Mouse (Mus musculus) C2C12 (cell line): ENCODE data around the gene Sdf4. TPM values are rescaled to one million over a fixed set of nuclear protein-coding genes. Genes with fewer than 3 reads are reported as not detected.

ENCODE experiments used
- H3K27me3 ChIP-seq: one replicate; pipeline ENCODE4 v1.6.1; 2011; ENCODE audit not compliant: control insufficient read depth, insufficient read depth, insufficient read length
- H3K36me3 ChIP-seq: one replicate; pipeline ENCODE4 v1.6.1; 2011; ENCODE audit not compliant: control insufficient read depth, insufficient read depth
- H3K4me3 ChIP-seq: one replicate; pipeline ENCODE4 v1.5.1; 2011; ENCODE audit warnings: mild to moderate bottlenecking, control low read depth; ENCODE audit not compliant: poor library complexity, insufficient read depth, severe bottlenecking
- H3K79me2 ChIP-seq: one replicate; pipeline ENCODE4 v1.6.1; 2011; ENCODE audit not compliant: control insufficient read depth, insufficient read depth
- H3K79me3 ChIP-seq: one replicate; pipeline ENCODE4 v1.6.1; 2011; ENCODE audit warnings: low read depth, control low read depth
- H3ac ChIP-seq: one replicate; pipeline ENCODE3; 2011; ENCODE audit warnings: low read depth; ENCODE audit not compliant: control insufficient read depth, insufficient read length
- CEBPB ChIP-seq: IDR thresholded peaks from one replicate; pipeline ENCODE4 v1.6.1; 2011; ENCODE audit warnings: low read depth, mild to moderate bottlenecking, control low read depth, moderate library complexity
- CTCF ChIP-seq: IDR thresholded peaks from one replicate; pipeline ENCODE4 v1.5.1; 2011; ENCODE audit not compliant: control insufficient read depth, insufficient read depth, insufficient read length
- FOSL1 ChIP-seq: IDR thresholded peaks from one replicate; pipeline ENCODE4 v1.8.0; 2011; ENCODE audit warnings: mild to moderate bottlenecking, low read length; ENCODE audit not compliant: poor library complexity, insufficient read depth, severe bottlenecking
- MAX ChIP-seq: IDR thresholded peaks from one replicate; pipeline ENCODE4 v1.6.1; 2011; ENCODE audit warnings: mild to moderate bottlenecking, control low read depth
- MYOD1 ChIP-seq: IDR thresholded peaks from one replicate; pipeline ENCODE4 v1.6.1; 2011; ENCODE audit warnings: low read depth; ENCODE audit not compliant: control insufficient read depth, insufficient read length
- MYOG ChIP-seq: IDR thresholded peaks from one replicate; pipeline ENCODE4 v1.6.1; 2011; ENCODE audit not compliant: control insufficient read depth, insufficient read length; ENCODE audit errors: extremely low read depth
- USF1 ChIP-seq: IDR thresholded peaks from one replicate; pipeline ENCODE4 v1.6.1; 2011; ENCODE audit warnings: low read depth, mild to moderate bottlenecking, control low read depth, moderate library complexity
- microRNA-seq: library from miRNA; unstranded; fragments of <30 nt; microRNA quantifications from one replicate; pipeline ENCODE4, GENCODE M21; 2019; ENCODE audit warnings: borderline microRNAs expressed
- polyA plus RNA-seq: library from polyadenylated mRNA; unstranded; fragments of >200 nt; fragmentation: generic; extraction: Trizol; gene quantifications from one replicate; pipeline ENCODE4 v1.2.1, GENCODE M21; 2012; ENCODE audit warnings: missing spikeins

Sdf4 gene
- polyA plus RNA-seq, 1 experiment: 141 TPM

DNA sequence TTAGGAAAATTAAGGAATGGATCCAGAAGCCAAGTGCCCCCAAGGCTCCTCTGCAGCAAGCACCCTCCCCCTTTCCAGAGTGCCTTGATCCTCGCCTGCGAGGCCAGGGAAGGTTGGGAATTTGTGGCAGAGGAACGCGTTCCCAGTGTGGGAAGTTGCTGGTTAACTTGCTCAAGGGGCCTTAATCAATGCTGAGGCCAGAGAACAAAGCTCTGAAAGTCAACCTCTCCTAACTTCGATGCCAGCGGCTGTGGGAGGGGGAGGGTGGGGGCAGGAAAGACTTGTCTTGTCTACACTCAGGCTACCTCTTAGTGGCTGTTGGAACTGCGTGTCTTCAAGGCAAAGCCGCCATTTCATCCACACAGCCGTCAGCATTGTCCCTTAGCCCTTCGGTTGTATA lies 65.0 kb downstream of the Sdf4 start:
- Histone ChIP-seq H3K27me3 (peaks cover 59% of the 10 kb centered on the region), H3K79me3 (no peaks in the 10 kb centered on the region)

DNA sequence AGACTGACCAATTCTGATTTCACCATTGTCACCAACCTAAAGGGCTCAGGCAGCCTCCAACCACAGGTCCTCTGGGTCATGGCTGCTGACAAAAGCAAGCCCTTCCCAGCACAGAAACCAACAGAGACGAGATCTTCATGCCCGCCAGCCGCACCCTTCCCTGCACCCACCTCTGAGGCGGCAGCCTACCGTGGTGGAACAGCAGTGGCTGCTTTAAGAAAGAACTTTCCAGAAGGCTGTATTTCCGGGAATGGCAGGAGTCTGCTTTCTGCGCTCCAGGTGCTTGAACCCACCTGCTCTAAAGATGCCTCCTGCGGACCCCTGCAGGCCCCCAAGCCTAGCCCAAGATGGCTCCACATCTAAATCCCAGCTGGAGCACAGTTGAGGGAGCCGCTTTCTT lies 66.2 kb downstream of the Sdf4 start:
- no peaks in the 10 kb centered on the region for H3K79me2 ChIP-seq
- peaks cover 62% of the 10 kb centered on the region for H3K27me3 ChIP-seq
- TF ChIP-seq MYOD1 (no peak), CEBPB (no peak), USF1 (no peak), CTCF (no peak), MAX (no peak), MYOG (no peak), FOSL1 (no peak)
- H3ac ChIP-seq: no peak overlapping the region
- H3K4me3 ChIP-seq: no peak overlapping the region
- no peaks in the 10 kb centered on the region for H3K36me3 ChIP-seq
- H3K79me3 ChIP-seq: no peaks in the 10 kb centered on the region

More for the DNA sequence above, 65.0 kb downstream of the Sdf4 start:
- Histone ChIP-seq H3K36me3 (no peaks in the 10 kb centered on the region), H3K79me2 (no peaks in the 10 kb centered on the region), H3ac (no peak overlapping the region), H3K4me3 (no peak overlapping the region)
- TF ChIP-seq CEBPB (no peak), CTCF (no peak), FOSL1 (no peak), MYOD1 (no peak), USF1 (no peak), MAX (no peak), MYOG (no peak)

DNA sequence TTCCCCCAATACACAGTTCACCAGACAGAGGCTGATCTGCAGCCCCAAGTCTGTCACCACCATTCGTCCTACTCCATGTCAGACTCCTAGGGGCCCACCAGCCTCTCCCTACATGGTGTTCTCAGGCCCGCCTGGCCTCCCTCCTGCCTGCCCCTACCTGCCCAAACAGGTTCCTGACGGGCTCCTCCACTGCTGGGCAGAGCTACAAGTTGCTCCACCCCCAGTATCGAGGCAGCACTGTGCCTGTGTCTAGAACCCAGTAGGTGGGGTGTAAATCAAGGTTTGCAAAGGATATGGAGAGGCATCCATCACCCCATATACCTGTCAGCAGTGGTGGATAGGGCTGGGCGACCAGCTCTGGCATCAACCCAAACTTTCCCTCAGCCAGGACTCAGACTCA lies 66.6 kb downstream of the Sdf4 start, which contains the start of gene Ttll10:
Gene Ttll10 (minus strand): TSS at position 154 of the 400 bp plus-strand sequence.
- H3K79me2 ChIP-seq: no peaks in the 10 kb centered on the region
- H3K79me3 ChIP-seq: no peaks in the 10 kb centered on the region
- no peak within 1 kb of the TSS for H3K4me3 ChIP-seq
- no peak for TF ChIP-seq MAX
- TF ChIP-seq CEBPB: no peak
- no peak for TF ChIP-seq CTCF
- TF ChIP-seq MYOD1: no peak
- H3K27me3 ChIP-seq: peaks cover 62% of the 10 kb centered on the region
- no peak within 1 kb of the TSS for H3ac ChIP-seq
- H3K36me3 ChIP-seq: no peaks in the 10 kb centered on the region

DNA sequence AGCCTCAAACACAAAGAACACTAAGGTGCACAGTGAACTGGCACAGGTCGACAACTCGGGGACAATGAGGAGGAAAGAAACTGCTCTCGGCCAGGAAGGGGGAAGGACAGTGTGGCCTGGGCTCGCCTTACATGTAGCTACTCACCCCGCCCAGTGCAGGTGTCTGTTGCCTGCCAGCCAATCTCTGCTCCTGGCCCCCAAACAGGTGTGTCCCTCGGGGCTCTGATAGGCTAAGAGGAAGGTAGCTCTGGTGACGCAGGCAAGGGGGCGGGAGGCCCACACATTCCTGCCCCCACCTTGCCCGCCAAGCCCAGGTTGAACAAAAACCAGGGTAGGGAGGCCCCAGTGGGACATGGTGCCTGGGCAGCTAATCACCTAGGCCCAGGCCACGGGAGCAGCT lies 67.0 kb downstream of the Sdf4 start:
- Histone ChIP-seq H3K27me3 (peaks cover 60% of the 10 kb centered on the region), H3ac (no peak overlapping the region), H3K79me2 (no peaks in the 10 kb centered on the region), H3K36me3 (no peaks in the 10 kb centered on the region), H3K79me3 (no peaks in the 10 kb centered on the region), H3K4me3 (no peak overlapping the region)
- TF ChIP-seq FOSL1 (no peak), MYOG (no peak), CEBPB (no peak), MYOD1 (no peak), MAX (no peak), CTCF (no peak), USF1 (no peak)

Small RNA genes lying within 50 kb of the gene (microRNA-seq; reads per million reads assigned to microRNA genes)
- gene Mir200a: 0.36 reads per million
- 0.32 reads per million for gene Mir200b
- gene Mir429: 0.84 reads per million, percentile 18 among the genes with 10 or more reads in this experiment

Other genes with a start within 250 kb of the Sdf4 start
- 72.9 TPM for gene Atad3a, start 231.8 kb upstream of the Sdf4 start, polyA plus RNA-seq
- 1.0 TPM for gene Vwa1, start 218.2 kb upstream of the Sdf4 start, polyA plus RNA-seq
- 0.18 TPM for gene Tmem88b, start 207.0 kb upstream of the Sdf4 start, polyA plus RNA-seq
- gene Ankrd65, start 202.4 kb upstream of the Sdf4 start, polyA plus RNA-seq: not detected
- 262 TPM for gene Mrpl20, start 190.0 kb upstream of the Sdf4 start, polyA plus RNA-seq
- 18.8 TPM for gene Ccnl2, start 180.4 kb upstream of the Sdf4 start, polyA plus RNA-seq
- 140 TPM for gene Aurkaip1, start 161.6 kb upstream of the Sdf4 start, polyA plus RNA-seq
- 38.0 TPM for gene Mxra8, start 153.2 kb upstream of the Sdf4 start, polyA plus RNA-seq
- 46.6 TPM for gene Dvl1, start 145.5 kb upstream of the Sdf4 start, polyA plus RNA-seq
- 0.08 TPM for gene Tas1r3, start 129.5 kb upstream of the Sdf4 start, polyA plus RNA-seq
- gene Cptp, start 123.4 kb upstream of the Sdf4 start, polyA plus RNA-seq: 11.8 TPM
- gene Ints11, start 123.3 kb upstream of the Sdf4 start, polyA plus RNA-seq: 68.4 TPM
- 30.7 TPM for gene Pusl1, start 101.1 kb upstream of the Sdf4 start, polyA plus RNA-seq
- gene Acap3, start 101.0 kb upstream of the Sdf4 start, polyA plus RNA-seq: 31.0 TPM
- 68.2 TPM for gene Ube2j2, start 49.0 kb upstream of the Sdf4 start, polyA plus RNA-seq
- gene C1qtnf12, start 30.6 kb upstream of the Sdf4 start, polyA plus RNA-seq: 2.4 TPM
- 6.6 TPM for gene B3galt6, start 223 bp upstream of the Sdf4 start, polyA plus RNA-seq
- 0.54 TPM for gene Tnfrsf4, start 21.0 kb downstream of the Sdf4 start, polyA plus RNA-seq
- 0.30 TPM for gene Tnfrsf18, start 33.3 kb downstream of the Sdf4 start, polyA plus RNA-seq
- not detected for gene Ttll10, start 66.5 kb downstream of the Sdf4 start, polyA plus RNA-seq
- 19.2 TPM for gene 9430015G10Rik, start 117.1 kb downstream of the Sdf4 start, polyA plus RNA-seq
- 0.40 TPM for gene Rnf223, start 137.6 kb downstream of the Sdf4 start, polyA plus RNA-seq
- gene Agrn, start 204.6 kb downstream of the Sdf4 start, polyA plus RNA-seq: 16.7 TPM
- gene Isg15, start 207.9 kb downstream of the Sdf4 start, polyA plus RNA-seq: 1.0 TPM
- gene AW011738, start 210.4 kb downstream of the Sdf4 start, polyA plus RNA-seq: 0.29 TPM
- gene Perm1, start 223.0 kb downstream of the Sdf4 start, polyA plus RNA-seq: 0.02 TPM
- 7.5 TPM for gene Plekhn1, start 242.0 kb downstream of the Sdf4 start, polyA plus RNA-seq
- 106 TPM for gene Noc2l, start 243.1 kb downstream of the Sdf4 start, polyA plus RNA-seq